Comparison of ENCODE assay signal across 8 mouse cellular contexts in genomic region chr13:15464741-15465250, GRCm38 (mm10). TPM values are rescaled to one million over a fixed set of nuclear protein-coding genes. Genes with fewer than 3 reads are reported as not detected.
DNase-seq lines count a peak whose midpoint lies in the region; ATAC-seq and TF ChIP-seq lines count a peak whose summit lies in the region.

No protein-coding gene starts in this region.

- H3K4me3 ChIP-seq in liver, adult 2 months (ENCODE audit: insufficient read depth, low read depth, low read length) = peak overlapping the region; percentile 40
- H3K4me3 ChIP-seq in forebrain, embryonic 12.5 days (replicated peaks) = peak overlapping the region; percentile 94
- peak overlapping the region; percentile 95 for H3K4me3 ChIP-seq in limb, embryonic 11.5 days (ENCODE audit: low read depth, low read length)

- H3K9me3 ChIP-seq in forebrain, embryonic 12.5 days = no peaks in the 10 kb centered on the region
- H3K9me3 ChIP-seq in limb, embryonic 11.5 days (ENCODE audit: control insufficient read depth, low read length) = no peaks in the 10 kb centered on the region

- DNase-seq in liver, adult 2 months (ENCODE audit: extremely low read depth, low read depth, low spot score) = no peak
- DNase-seq in liver = no peak
- DNase-seq in limb, embryonic 11.5 days (ENCODE audit: low spot score) = peak; percentile 67
- DNase-seq in neural tube, embryonic 10.5 days (ENCODE audit: extremely low spot score, low spot score) = peak; percentile 60
- no peak for DNase-seq in frontal cortex, adult 2 months (ENCODE audit: extremely low spot score in 1 of 2, low spot score in 1 of 2)
- DNase-seq in urinary bladder, postnatal 10 days (ENCODE audit: low spot score) = no peak

- H3K36me3 ChIP-seq in liver, adult 2 months (ENCODE audit: control insufficient read depth, insufficient read depth, low read length) = no peaks in the 10 kb centered on the region
- H3K36me3 ChIP-seq in forebrain, embryonic 12.5 days (replicated peaks) = no peaks in the 10 kb centered on the region
- H3K36me3 ChIP-seq in limb, embryonic 11.5 days (ENCODE audit: control insufficient read depth, insufficient read depth, low read length) = no peaks in the 10 kb centered on the region

- H3K4me2 ChIP-seq in forebrain, embryonic 12.5 days = peak overlapping the region; percentile 68
- peak overlapping the region; percentile 66 for H3K4me2 ChIP-seq in limb, embryonic 11.5 days (ENCODE audit: low read depth, severe bottlenecking)

- peaks cover 9% of the 10 kb centered on the region; the same call in 1 of the 2 replicates for H3K27me3 ChIP-seq in liver, adult 2 months (ENCODE audit: control insufficient read depth, insufficient read depth, low read length)
- H3K27me3 ChIP-seq in forebrain, embryonic 12.5 days = no peaks in the 10 kb centered on the region
- H3K27me3 ChIP-seq in limb, embryonic 11.5 days (ENCODE audit: control insufficient read depth, insufficient read depth, low read length) = no peaks in the 10 kb centered on the region

- no peak for ATAC-seq in forebrain, embryonic 12.5 days (ENCODE audit: low FRiP score)
- no peak for ATAC-seq in limb, embryonic 11.5 days (ENCODE audit: insufficient number of reproducible peaks, low FRiP score, low TSS enrichment, low read depth)
- no peak for ATAC-seq in CD4-positive, CD25-positive, alpha-beta regulatory T cell, adult 4 months

- no peak overlapping the region for H3K9ac ChIP-seq in liver, adult 2 months (ENCODE audit: low read depth, low read length)
- H3K9ac ChIP-seq in forebrain, embryonic 12.5 days = peak overlapping the region; percentile 92
- peak overlapping the region; percentile 98 for H3K9ac ChIP-seq in limb, embryonic 11.5 days (ENCODE audit: low read length)

- WGBS in liver, adult 2 months = 7% methylated on average over 11 of the region's 11 CpGs
- WGBS in forebrain, embryonic 12.5 days = 1% methylated on average over 11 of the region's 11 CpGs
- WGBS in limb, embryonic 11.5 days = under 1% methylated on average over 11 of the region's 11 CpGs

- no peak for TF ChIP-seq POLR2A in liver, adult 2 months (IDR thresholded peaks at IDR 0.05; ENCODE audit: extremely low read depth, insufficient read depth, low read length)

- no peaks in the 10 kb centered on the region for H3K79me2 ChIP-seq in liver, adult 2 months (ENCODE audit: control insufficient read depth, insufficient read depth, low read length)

- TF ChIP-seq CTCF in liver, adult 2 months (IDR thresholded peaks at IDR 0.05; ENCODE audit: low read depth, low read length) = no peak

- no peaks in the 10 kb centered on the region for H3K4me1 ChIP-seq in liver, adult 2 months (ENCODE audit: control insufficient read depth, insufficient read depth, low read length)
- peaks cover 49% of the 10 kb centered on the region for H3K4me1 ChIP-seq in forebrain, embryonic 12.5 days
- H3K4me1 ChIP-seq in limb, embryonic 11.5 days (ENCODE audit: control insufficient read depth, insufficient read depth, low read length) = peaks cover 34% of the 10 kb centered on the region

- no peak overlapping the region for H3K27ac ChIP-seq in liver, adult 2 months (replicated peaks; ENCODE audit: insufficient read depth, low read depth, low read length)
- H3K27ac ChIP-seq in forebrain, embryonic 12.5 days = peak overlapping the region; percentile 99
- H3K27ac ChIP-seq in limb, embryonic 11.5 days (replicated peaks; ENCODE audit: low read depth, low read length) = peak overlapping the region; percentile 100

RNA-seq across cellular contexts. Expression of gene Gli3, which starts 1.8 kb away (rescaled TPM):
- total RNA-seq in liver, adult 2 months (2014; rRNA removed) = 0.27 and 0.37 TPM in 2 replicates
- polyA plus RNA-seq in liver, adult 2 months (2012; rRNA removed) = 0.15 and 0.16 TPM in 2 replicates
- polyA plus RNA-seq in forebrain, embryonic 12.5 days (2016; fragmentation: Nextera tagmentation; extraction: Ambion mirVana) = 47.2 and 48.2 TPM in 2 replicates
- polyA plus RNA-seq in limb, embryonic 11.5 days (2014; fragmentation: Nextera tagmentation; extraction: Ambion mirVana) = 41.5 and 42.4 TPM in 2 replicates
- polyA plus RNA-seq in frontal cortex, adult 2 months (2012; rRNA removed) = 3.2 and 4.0 TPM in 2 replicates
- polyA plus RNA-seq in CD4-positive, CD25-positive, alpha-beta regulatory T cell, adult 4 months (2017; shearing (Covaris generic)) = not detected

Comparison
In these comparisons a context has a peak if more than half of its experiments do, and no peak if none do; other contexts are left out.
1. DNase-seq: peak in limb, embryonic 11.5 days (single experiment) and neural tube, embryonic 10.5 days (single experiment); none in liver, adult 2 months (single experiment), liver (single experiment), frontal cortex, adult 2 months (0 of 2) and urinary bladder, postnatal 10 days (single experiment).
2. H3K4me3 ChIP-seq: peak in every context shown above with its lines; median percentile 95 in limb, embryonic 11.5 days; 94 in forebrain, embryonic 12.5 days; 40 in liver, adult 2 months.